Mouse (Mus musculus): ENCODE measurements around the gene Foxf2.

Foxf2 gene

DNA sequence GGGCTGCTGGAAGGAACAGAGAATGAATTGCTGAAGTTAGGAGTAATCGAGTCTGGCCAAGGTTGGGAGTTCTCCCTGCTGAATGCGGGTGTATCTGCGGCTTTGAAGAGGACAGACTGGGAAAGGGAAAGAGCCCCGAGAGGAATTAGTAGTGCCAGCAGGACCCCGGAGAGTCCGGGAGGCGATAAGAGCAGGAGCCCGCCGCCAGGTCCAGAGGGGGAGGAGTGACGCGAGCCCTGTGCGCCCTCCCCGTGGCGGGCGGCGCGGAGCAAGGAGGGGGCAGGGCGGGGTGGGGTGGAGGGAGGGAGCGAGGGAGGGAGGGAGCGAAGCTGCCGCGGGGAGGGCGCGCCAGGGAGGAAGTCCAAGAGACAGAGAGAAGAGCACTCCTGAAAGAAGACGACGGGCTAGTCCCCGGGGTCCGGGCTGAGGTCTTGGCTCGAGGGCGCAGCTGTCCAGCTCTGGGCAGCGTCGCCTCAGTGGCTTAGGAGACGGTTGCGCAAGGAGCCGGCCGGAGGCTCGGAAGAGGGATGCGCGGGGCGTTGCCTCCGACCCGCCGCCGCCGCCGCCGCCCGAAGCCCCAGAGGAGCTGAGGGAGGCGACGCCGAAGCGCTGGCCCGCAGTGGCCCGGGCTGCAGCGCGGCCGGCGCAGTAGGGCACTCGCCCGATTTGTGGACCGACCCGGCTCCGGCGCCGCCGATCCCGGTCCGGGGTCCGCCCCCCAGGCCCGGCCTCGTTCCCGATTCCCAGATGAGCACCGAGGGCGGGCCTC, at the start of gene Foxf2:
TSS of gene Foxf2 (plus strand) at position 484 of the 769 bp plus-strand sequence.
- no peak for DNase-seq (ENCODE audit: low read depth)

DNA sequence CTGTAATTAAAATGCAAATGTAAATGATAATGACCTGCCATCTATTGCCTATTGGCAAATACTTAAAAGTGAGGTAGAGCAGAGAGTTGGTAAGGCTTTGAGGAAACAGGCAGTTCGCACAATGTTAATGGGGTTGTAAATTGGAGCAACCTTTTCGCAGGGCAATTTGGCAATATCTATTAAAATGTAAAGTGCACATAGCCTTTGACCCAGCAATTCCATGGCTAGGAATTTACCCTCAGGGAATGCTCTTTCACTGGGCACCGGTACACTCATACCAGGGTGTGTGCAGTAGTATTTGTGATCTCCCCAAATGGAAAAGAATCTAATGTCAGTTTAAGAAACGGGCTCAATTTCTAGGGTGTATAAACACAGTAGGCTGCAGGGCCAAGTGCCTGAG, 48.9 kb upstream of the Foxf2 start:
- no peak for DNase-seq (ENCODE audit: low read depth)

- no peak for DNase-seq (ENCODE audit: low read depth)
Observed at GRCm38 (mm10) chr13:31577576-31577975, 48.0 kb upstream of the Foxf2 start.

DNA sequence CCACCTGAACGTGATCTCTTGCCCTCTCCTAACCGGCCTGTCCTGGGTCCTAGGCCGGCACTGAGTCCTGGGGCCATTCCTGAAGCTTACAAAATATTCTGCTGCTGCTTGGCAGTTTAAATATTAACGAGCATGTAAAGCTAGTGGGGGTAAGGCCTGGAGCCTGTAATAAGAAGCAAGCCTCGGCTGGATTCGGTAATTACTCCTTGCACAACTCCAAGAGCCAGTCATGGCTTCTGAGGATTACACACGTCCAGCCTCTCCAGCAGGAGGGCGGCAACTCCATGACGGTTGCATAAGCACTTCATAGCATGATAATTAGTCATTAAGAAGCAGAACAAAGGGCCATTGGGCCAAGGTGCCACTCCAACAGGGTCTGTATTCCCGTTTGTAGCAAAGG, 47.2 kb upstream of the Foxf2 start:
- DNase-seq (ENCODE audit: low read depth): peak; percentile 24

GRCm38 (mm10) chr13:31579866-31580265, 45.8 kb upstream of the Foxf2 start:
- no peak for DNase-seq (ENCODE audit: low read depth)

DNA sequence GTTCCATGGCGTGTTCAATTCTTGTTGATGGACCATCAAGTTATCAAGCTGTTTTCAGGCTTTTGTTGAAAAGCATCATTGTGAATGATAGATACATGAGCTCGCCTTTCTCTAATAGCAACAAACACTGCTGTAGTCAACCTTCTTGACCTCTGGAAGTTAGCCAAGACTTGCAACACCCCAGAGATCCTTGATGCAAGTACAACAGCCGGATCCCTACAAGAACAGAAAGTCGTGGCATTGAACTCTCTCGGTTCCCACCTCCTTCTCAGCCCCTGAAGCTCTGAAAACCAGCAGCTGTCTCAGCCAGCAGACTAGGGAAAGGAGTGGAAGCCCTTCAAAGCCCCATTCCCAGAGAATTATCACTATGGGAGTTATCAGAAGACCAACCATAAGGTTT, 38.3 kb upstream of the Foxf2 start:
- DNase-seq (ENCODE audit: low read depth): no peak

GRCm38 (mm10) chr13:31599576-31599975, 26.0 kb upstream of the Foxf2 start:
- no peak for DNase-seq (ENCODE audit: low read depth)

GRCm38 (mm10) chr13:31603964-31604363, 21.7 kb upstream of the Foxf2 start:
- no peak for DNase-seq (ENCODE audit: low read depth)

DNA sequence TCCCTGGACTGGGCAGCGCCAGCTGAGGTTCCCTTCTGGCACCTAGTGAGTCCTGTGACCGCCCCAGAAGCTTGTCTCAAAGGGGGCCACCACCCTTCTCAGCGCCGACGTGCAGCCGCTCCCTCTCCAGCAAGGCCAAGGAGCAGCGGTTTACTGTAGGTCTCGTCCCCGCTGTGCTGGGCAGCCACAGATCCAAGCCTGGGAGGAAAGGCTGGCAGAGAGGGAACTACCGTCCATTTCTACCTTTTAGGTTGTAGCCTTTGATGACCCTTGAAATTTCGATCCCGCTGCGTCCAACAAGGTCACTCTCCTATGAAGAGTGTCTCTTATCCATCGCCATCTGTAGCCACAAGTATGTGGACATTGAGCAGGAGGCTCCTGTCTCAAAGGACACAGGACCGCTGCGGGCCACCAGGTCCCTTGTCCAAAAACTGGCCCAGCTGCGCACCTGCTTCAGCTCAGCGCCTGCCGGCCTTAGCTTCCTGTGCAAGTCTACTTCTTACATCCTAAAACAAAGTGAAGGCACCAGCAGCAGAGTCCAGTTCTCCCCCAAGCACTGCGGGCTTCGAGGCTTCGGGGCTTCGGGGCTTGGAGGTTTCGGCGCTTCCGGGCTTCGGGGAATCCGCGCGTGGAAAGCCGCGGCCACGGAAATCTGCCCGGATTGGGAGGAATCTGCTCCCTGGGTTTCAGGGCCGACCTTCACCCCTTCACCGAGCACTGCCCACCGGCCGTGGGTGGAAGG, 10.7 kb upstream of the Foxf2 start:
- DNase-seq (ENCODE audit: low read depth): no peak

DNA sequence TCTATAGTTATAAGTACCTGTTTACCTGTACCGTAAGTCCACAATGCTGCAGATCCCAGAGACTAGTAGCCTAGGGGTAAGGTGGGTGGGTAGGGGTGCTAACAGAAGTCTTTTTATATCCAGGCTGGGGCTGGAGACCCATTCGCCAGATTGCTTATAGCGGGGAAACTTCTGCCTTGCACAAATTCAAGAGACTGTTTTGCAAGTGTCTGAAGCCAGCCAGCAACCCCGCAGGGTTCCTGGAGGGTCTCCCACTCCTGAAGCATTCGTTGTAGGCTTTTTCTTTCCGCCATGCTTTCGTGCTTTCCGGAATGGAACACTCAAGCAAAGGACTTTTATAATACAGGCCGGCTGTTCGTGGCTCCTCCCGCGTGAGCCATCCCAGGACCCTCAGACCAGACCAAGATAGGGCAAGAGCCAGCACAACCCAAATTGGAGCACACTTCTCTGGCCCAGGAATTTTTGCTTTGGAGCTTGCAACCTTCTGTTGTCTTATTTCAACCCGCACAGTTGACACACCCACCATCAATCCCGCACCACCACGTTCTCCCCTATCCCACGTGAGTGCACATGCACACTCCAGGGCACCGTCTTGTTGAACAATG, 10.0 kb upstream of the Foxf2 start:
- no peak for DNase-seq (ENCODE audit: low read depth)

GRCm38 (mm10) chr13:31618001-31618400, 7.6 kb upstream of the Foxf2 start:
- DNase-seq (ENCODE audit: low read depth): no peak

- DNase-seq (ENCODE audit: low read depth): no peak
Observed at GRCm38 (mm10) chr13:31618416-31618815, 7.2 kb upstream of the Foxf2 start.

DNA sequence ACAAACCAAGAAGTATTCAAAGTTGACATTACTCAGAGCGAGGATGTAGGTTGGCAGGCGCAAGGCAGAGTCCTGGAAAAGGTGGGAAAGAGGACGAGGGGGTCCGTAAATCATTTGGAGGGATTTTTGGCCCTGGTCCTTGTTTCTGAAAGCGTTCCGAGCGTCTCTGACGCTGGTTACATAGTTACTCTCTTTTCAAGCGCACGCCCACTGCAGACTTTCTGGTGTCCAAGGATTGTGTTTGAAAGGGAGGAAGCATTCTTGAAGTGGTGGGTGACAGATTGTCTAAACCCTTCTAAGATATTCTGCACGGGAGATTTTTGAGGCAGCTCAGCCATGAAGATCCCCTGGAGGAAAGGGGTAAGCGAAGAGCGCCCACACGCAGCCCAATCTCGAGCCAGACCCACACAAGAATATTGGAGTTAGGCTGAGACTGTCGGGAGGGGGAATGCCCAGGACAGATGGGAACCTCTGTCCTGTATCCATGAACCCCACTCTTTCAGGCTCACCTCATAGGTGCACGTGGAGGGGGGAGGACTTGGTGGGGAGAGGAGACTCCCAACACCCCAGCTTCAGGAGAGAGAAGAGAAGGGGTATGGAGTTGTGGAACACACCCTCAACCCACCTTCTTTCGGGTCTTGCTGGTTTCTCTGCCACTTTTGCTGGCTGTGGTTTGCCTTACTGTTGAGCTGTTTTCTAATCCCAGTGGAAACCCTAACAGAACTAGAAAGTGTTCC, 6.5 kb upstream of the Foxf2 start:
- DNase-seq (ENCODE audit: low read depth): no peak

GRCm38 (mm10) chr13:31619826-31620498, 5.7 kb upstream of the Foxf2 start:
- DNase-seq (ENCODE audit: low read depth): no peak

DNA sequence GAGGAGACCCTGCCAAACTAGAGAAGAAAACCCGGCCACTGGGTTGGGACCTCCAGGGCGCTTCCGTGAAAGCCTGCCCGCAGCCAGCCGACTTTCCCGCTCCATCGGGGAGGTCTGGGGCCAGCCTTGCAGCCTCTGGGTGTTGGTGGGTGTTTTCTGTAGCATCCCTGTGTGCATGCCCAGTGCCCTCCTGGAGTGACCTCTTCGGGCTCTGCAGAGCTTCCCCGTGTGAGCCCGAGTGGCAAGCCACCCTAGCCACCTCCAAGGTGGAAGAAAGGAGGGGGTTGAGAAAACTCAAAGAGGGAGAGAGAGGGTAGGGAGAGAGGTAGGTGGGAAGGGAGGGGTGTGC, 5.1 kb upstream of the Foxf2 start:
- DNase-seq (ENCODE audit: low read depth): no peak

GRCm38 (mm10) chr13:31620937-31621336, 4.7 kb upstream of the Foxf2 start:
- no peak for DNase-seq (ENCODE audit: low read depth)

DNA sequence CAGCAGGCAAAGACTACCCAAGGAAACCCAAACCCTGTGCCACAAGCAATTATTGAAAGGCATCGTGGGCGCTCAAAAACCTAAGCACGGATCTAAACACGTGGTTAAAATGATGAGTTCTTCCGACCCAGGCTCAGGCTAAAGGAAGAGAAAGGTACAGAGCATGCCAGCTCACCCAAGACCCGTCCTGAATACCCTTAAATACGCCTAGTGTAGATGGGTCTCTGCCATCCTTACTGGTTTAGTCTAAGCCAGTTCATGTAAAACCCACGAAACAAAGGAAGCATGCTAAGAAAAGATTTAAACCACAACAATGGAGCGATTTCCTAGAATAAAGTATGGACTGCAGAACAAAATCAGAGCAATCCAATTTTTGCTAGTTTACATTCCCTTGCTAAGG, 3.9 kb upstream of the Foxf2 start:
- no peak for DNase-seq (ENCODE audit: low read depth)

GRCm38 (mm10) chr13:31622371-31622770, 3.2 kb upstream of the Foxf2 start:
- no peak for DNase-seq (ENCODE audit: low read depth)

DNA sequence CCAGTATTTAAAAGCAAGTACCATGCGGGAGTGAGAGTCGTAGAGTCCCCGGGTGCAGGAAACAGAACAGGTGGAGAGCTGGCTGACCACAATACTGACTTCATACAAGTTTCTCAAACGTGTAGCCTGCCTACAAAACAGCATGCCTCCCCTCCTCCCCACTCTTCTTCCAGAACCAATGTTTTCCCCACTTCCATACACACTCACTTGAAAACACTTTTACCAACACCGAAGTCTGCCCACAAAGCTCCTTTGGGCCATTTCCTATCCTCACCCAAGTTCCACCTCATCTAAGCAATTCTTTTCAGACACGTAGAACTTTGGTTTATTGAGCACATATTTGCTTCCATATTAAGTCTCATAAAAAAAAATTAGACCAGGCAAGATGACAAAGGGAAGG, 2.3 kb upstream of the Foxf2 start:
- DNase-seq (ENCODE audit: low read depth): no peak

DNA sequence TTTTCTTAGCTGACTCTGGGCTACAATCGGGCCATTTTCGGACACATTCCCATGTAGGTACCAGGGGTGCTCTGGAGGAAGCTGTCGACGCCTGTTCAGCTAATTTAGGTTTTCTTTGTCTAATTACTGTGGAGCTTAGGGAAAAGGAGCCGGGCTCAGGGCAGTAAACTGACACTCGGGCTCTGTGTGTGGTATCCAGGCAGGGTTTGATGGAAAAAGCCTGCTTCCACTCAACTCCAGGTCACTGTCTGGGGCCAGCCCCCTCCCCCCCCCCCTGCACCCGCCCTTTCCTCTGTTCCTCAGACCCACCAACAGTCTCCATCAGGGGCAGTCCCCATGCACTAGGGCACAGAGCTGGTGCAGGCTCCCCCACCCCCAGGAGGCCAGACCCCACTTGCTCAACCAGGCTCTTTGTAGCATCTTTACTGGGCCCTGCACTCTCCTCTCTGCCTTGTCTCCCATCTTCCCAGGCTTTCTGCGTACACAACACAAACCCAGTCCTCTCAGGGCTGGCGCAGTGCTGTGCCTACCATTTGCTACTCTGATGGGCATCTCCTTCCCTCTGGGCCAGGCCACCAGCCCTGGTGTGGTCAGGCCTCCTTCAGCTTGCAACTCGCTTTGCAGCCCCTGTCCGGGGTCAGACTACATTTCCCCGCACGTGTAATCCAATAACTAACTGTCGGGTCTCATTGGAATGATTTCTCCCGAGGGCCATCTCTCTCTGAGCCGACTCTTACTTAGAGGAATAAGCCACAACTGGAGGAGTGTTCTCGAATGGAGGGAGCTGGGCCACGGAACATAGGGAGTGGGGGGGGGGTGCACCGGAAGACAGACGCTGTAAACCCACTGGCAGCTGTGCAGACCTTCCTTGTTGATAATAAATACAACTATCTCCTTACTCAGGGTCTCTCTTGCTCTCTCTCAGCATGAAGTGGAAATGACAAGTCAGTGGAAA, 1.4 kb upstream of the Foxf2 start:
- no peak for DNase-seq (ENCODE audit: low read depth)

DNA sequence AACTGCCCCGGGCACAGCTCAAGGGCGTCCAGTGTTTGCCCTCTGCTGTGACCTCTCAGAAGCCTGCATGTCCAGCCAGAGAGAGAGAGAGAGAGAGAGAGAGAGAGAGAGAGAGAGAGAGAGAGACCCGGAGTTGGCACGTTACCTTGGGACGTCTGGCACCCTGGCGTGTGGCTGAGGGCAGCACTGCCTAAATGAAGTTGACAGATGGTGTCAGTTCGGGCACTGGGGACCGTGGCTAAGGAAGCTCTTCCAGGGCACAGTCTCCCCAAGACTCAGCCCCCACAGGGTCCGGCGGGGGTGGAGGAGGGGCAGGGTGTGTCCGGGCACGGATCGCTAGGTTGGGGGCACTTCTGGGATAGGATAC, 667 bp upstream of the Foxf2 start:
- DNase-seq (ENCODE audit: low read depth): no peak
